Mouse (Mus musculus): ENCODE data around the gene Pou3f1. TPM values are rescaled to one million over a fixed set of nuclear protein-coding genes. Genes with fewer than 3 reads are reported as not detected.
"Not testable (repeated sequence)": the region's sequence is repeated elsewhere in the genome, so short reads cannot be mapped to it uniquely, and the experiment has no call there.

Gene Pou3f1
- polyA plus RNA-seq, 1 experiment from 2014 or later = not detected

- peak overlapping the region; percentile 70 for H3K9ac ChIP-seq (ENCODE audit: low read depth, low read length)
- H3K36me3 ChIP-seq (ENCODE audit: control insufficient read depth, insufficient read depth) = no peaks in the 10 kb centered on the region
- H3K27ac ChIP-seq (ENCODE audit: low read length) = peak overlapping the region; percentile 53
- no peak for ATAC-seq (ENCODE audit: low read depth)
- peaks cover 15% of the 10 kb centered on the region for H3K27me3 ChIP-seq (ENCODE audit: control insufficient read depth, insufficient read depth, low read depth, low read length)
- H3K4me2 ChIP-seq (ENCODE audit: low read depth, low read length) = peak overlapping the region; percentile 72
- peak overlapping the region; percentile 69 for H3K4me3 ChIP-seq (ENCODE audit: low read depth, low read length)
- 7% methylated on average over 22 of the region's 22 CpGs for WGBS (ENCODE audit: insufficient replicate concordance)
- no peaks in the 10 kb centered on the region for H3K9me3 ChIP-seq (replicated peaks; ENCODE audit: control insufficient read depth, low read length)
- peaks cover 33% of the 10 kb centered on the region for H3K4me1 ChIP-seq (ENCODE audit: control insufficient read depth, low read depth, low read length)
Observed at GRCm38 (mm10) chr4:124701052-124701845, 44.6 kb downstream of the Pou3f1 start.

- peak overlapping the region; percentile 70; the same call in 1 of the 2 replicates for H3K9ac ChIP-seq (ENCODE audit: low read depth, low read length)
- peak overlapping the region; percentile 72 for H3K4me2 ChIP-seq (ENCODE audit: low read depth, low read length)
- 67% methylated on average over 5 of the region's 5 CpGs for WGBS (ENCODE audit: insufficient replicate concordance)
- H3K4me3 ChIP-seq (ENCODE audit: low read depth, low read length) = peak overlapping the region; percentile 69
- no peak overlapping the region for H3K27ac ChIP-seq (ENCODE audit: low read length)
- H3K9me3 ChIP-seq (replicated peaks; ENCODE audit: control insufficient read depth, low read length) = no peaks in the 10 kb centered on the region
- no peaks in the 10 kb centered on the region; the same call in 1 of the 2 replicates for H3K36me3 ChIP-seq (ENCODE audit: control insufficient read depth, insufficient read depth)
- peaks cover 15% of the 10 kb centered on the region for H3K27me3 ChIP-seq (ENCODE audit: control insufficient read depth, insufficient read depth, low read depth, low read length)
- ATAC-seq (ENCODE audit: low read depth) = no peak
- H3K4me1 ChIP-seq (ENCODE audit: control insufficient read depth, low read depth, low read length) = peaks cover 32% of the 10 kb centered on the region
Observed at GRCm38 (mm10) chr4:124701916-124702315, 45.3 kb downstream of the Pou3f1 start.

GRCm38 (mm10) chr4:124703406-124703805 is 46.8 kb downstream of the Pou3f1 start:
- no peak overlapping the region for H3K4me3 ChIP-seq (ENCODE audit: low read depth, low read length)
- peaks cover 34% of the 10 kb centered on the region for H3K4me1 ChIP-seq (ENCODE audit: control insufficient read depth, low read depth, low read length)
- no peak overlapping the region; the same call in 1 of the 2 replicates for H3K9ac ChIP-seq (ENCODE audit: low read depth, low read length)
- ATAC-seq (ENCODE audit: low read depth) = no peak
- no peaks in the 10 kb centered on the region for H3K9me3 ChIP-seq (replicated peaks; ENCODE audit: control insufficient read depth, low read length)
- peaks cover 15% of the 10 kb centered on the region for H3K27me3 ChIP-seq (ENCODE audit: control insufficient read depth, insufficient read depth, low read depth, low read length)
- 23% methylated on average over 2 of the region's 2 CpGs for WGBS (ENCODE audit: insufficient replicate concordance)
- H3K4me2 ChIP-seq (ENCODE audit: low read depth, low read length) = peak overlapping the region; percentile 18; the same call in 1 of the 2 replicates
- H3K27ac ChIP-seq (ENCODE audit: low read length) = peak overlapping the region; percentile 43
- H3K36me3 ChIP-seq (ENCODE audit: control insufficient read depth, insufficient read depth) = no peaks in the 10 kb centered on the region; the same call in 1 of the 2 replicates

- Histone ChIP-seq H3K36me3 (ENCODE audit: control insufficient read depth, insufficient read depth) (no peaks in the 10 kb centered on the region; the same call in 1 of the 2 replicates), H3K4me1 (ENCODE audit: control insufficient read depth, low read depth, low read length) (peaks cover 41% of the 10 kb centered on the region), H3K4me3 (ENCODE audit: low read depth, low read length) (no peak overlapping the region), H3K27ac (ENCODE audit: low read length) (peak overlapping the region; percentile 50), H3K27me3 (ENCODE audit: control insufficient read depth, insufficient read depth, low read depth, low read length) (peaks cover 15% of the 10 kb centered on the region), H3K4me2 (ENCODE audit: low read depth, low read length) (peak overlapping the region; percentile 18; the same call in 1 of the 2 replicates), H3K9me3 (replicated peaks; ENCODE audit: control insufficient read depth, low read length) (no peaks in the 10 kb centered on the region), H3K9ac (ENCODE audit: low read depth, low read length) (no peak overlapping the region; the same call in 1 of the 2 replicates)
- WGBS (ENCODE audit: insufficient replicate concordance) = 24% methylated on average over 6 of the region's 6 CpGs
- ATAC-seq (ENCODE audit: low read depth) = no peak
Observed at GRCm38 (mm10) chr4:124703881-124704796, 47.5 kb downstream of the Pou3f1 start.

DNA sequence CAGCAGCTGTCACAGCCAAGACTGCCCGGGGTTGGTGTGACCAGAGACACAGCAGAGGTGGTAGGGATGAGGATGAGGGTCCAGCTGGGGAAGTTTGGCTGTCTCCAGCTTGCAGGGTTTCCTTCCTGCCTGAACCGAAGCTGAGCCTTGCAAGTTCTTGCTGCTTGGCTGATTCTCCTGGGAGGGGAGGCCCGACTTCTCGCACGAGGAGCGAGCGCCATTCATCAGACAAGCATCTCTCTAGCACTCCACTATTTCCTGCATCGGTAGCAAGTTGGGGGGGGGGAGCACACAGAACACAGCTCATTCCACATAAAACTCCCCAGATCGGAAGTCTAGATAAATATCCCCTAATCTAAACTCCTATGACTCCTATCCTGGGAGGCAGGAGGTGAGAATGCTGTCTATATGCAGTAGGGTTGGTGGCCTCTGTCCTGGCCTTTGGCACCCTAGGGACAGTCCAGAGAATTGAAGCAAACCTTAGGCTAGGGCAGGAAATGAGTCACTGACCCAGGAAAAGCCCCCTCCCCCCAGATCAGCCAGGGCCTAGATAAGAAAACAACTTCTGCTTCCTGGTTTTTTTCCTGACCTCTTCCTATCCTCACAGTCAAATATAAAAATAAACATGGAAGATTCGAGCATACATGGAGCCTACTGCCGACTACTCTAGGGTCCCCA is 48.3 kb downstream of the Pou3f1 start:
- no peak overlapping the region for H3K4me3 ChIP-seq (ENCODE audit: low read depth, low read length)
- H3K36me3 ChIP-seq (ENCODE audit: control insufficient read depth, insufficient read depth) = no peaks in the 10 kb centered on the region; the same call in 1 of the 2 replicates
- H3K9me3 ChIP-seq (replicated peaks; ENCODE audit: control insufficient read depth, low read length) = no peaks in the 10 kb centered on the region
- H3K27ac ChIP-seq (ENCODE audit: low read length) = peak overlapping the region; percentile 50
- H3K27me3 ChIP-seq (ENCODE audit: control insufficient read depth, insufficient read depth, low read depth, low read length) = peaks cover 15% of the 10 kb centered on the region
- H3K9ac ChIP-seq (ENCODE audit: low read depth, low read length) = no peak overlapping the region; the same call in 1 of the 2 replicates
- no peak for ATAC-seq (ENCODE audit: low read depth)
- WGBS (ENCODE audit: insufficient replicate concordance) = 18% methylated on average over 11 of the region's 11 CpGs
- H3K4me2 ChIP-seq (ENCODE audit: low read depth, low read length) = peak overlapping the region; percentile 15; the same call in 1 of the 2 replicates
- H3K4me1 ChIP-seq (ENCODE audit: control insufficient read depth, low read depth, low read length) = peaks cover 47% of the 10 kb centered on the region

DNA sequence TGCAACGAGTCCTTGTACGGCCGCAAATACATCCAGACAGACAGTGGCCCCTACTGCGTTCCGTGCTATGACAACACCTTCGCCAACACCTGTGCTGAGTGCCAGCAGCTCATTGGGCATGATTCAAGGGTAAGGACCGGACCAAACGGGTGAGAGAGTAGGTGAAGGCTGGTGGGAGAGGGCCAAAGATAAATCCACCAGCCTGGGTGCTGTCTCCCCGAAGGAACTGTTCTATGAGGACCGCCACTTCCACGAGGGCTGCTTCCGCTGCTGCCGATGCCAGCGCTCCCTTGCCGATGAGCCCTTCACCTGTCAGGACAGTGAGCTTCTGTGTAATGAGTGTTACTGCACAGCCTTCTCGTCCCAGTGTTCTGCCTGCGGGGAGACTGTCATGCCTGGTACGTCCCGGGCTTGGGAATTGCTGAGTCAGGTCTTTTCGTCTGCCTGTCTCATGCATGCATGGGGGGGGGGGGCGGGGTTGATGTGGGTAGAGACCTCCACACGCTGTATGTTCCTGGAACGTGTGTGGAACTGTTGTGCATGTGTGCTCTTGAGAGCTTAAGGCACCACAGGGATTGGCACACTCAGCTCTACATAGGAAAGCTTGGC is 49.2 kb downstream of the Pou3f1 start:
- H3K4me2 ChIP-seq (ENCODE audit: low read depth, low read length) = no peak overlapping the region
- peaks cover 10% of the 10 kb centered on the region for H3K27me3 ChIP-seq (ENCODE audit: control insufficient read depth, insufficient read depth, low read depth, low read length)
- H3K27ac ChIP-seq (ENCODE audit: low read length) = peak overlapping the region; percentile 50
- H3K4me1 ChIP-seq (ENCODE audit: control insufficient read depth, low read depth, low read length) = peaks cover 50% of the 10 kb centered on the region
- no peak overlapping the region for H3K9ac ChIP-seq (ENCODE audit: low read depth, low read length)
- 73% methylated on average over 23 of the region's 23 CpGs for WGBS (ENCODE audit: insufficient replicate concordance)
- no peak overlapping the region for H3K4me3 ChIP-seq (ENCODE audit: low read depth, low read length)
- no peak for ATAC-seq (ENCODE audit: low read depth)
- H3K36me3 ChIP-seq (ENCODE audit: control insufficient read depth, insufficient read depth) = no peaks in the 10 kb centered on the region; the same call in 1 of the 2 replicates
- no peaks in the 10 kb centered on the region for H3K9me3 ChIP-seq (replicated peaks; ENCODE audit: control insufficient read depth, low read length)

DNA sequence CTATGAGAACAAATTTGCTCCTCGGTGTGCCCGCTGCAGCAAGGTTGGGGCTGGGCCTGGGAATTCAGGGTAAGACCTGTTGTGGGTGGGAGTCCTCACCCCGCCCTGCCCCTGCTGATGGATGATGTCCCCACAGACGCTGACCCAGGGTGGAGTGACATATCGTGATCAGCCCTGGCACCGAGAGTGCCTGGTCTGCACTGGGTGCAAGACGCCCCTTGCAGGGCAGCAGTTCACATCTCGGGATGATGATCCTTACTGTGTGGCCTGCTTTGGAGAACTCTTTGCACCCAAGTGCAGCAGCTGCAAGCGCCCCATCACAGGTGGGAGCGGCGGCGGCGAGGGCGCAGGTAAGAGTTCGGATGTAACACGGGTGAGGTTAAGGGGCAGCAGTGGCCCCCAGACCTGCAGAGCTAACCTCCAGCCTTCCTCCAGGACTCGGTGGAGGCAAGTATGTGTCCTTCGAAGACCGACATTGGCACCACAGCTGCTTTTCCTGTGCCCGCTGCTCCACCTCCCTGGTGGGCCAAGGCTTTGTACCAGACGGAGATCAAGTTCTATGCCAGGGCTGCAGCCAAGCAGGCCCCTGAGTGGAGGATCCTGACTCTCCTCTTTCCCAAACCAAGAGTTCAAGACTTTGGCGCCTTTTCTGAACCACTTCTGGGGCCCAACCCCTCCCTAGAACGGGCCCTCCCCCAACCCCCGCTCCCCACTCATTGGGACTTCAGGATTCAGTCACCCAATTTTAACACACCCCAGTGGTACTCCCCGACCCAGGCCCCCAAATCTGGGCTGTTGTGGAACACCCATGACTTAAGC is 51.0 kb downstream of the Pou3f1 start:
- not testable (repeated sequence) for H3K36me3 ChIP-seq (ENCODE audit: control insufficient read depth, insufficient read depth); H3K27me3 ChIP-seq (ENCODE audit: control insufficient read depth, insufficient read depth, low read depth, low read length); H3K9me3 ChIP-seq (replicated peaks; ENCODE audit: control insufficient read depth, low read length); H3K4me2 ChIP-seq (ENCODE audit: low read depth, low read length); H3K27ac ChIP-seq (ENCODE audit: low read length); H3K4me3 ChIP-seq (ENCODE audit: low read depth, low read length); ATAC-seq (ENCODE audit: low read depth); H3K9ac ChIP-seq (ENCODE audit: low read depth, low read length)
- 74% methylated on average over 25 of the region's 25 CpGs for WGBS (ENCODE audit: insufficient replicate concordance)
- peaks cover 52% of the 10 kb centered on the region for H3K4me1 ChIP-seq (ENCODE audit: control insufficient read depth, low read depth, low read length)

All from liver, embryonic 16.5 days (tissue).